Mouse (Mus musculus) Patski (cell line): ENCODE data around the gene Uba5. TPM values are rescaled to one million over a fixed set of nuclear protein-coding genes. Genes with fewer than 3 reads are reported as not detected.

Experiments
- ATAC-seq: fragments of 100-300 bp; one replicate; pipeline ENCODE4 v1.8.0; 2021
- CTCF ChIA-PET: fragments of 350-600 bp; sonication (Branson Sonifier 250); formaldehyde crosslinking; loops from one replicate; lab custom pipeline; 2022; ENCODE audit warnings: inconsistent platforms; lab: Charles Lee
- POLR2A ChIA-PET: fragments of 350-600 bp; sonication (Branson Sonifier 250); formaldehyde crosslinking; loops from one replicate; lab custom pipeline; 2022; ENCODE audit warnings: antibody characterized with exemption, inconsistent platforms; lab: Charles Lee
- DNase-seq: peaks from one replicate; pipeline ENCODE4 v3.0.0-alpha.2; 2011; ENCODE audit warnings: low read depth, low spot score
- H3K27me3 ChIP-seq: fragments of 371-371 bp; one replicate; pipeline ENCODE4 v1.5.1; 2021
- CTCF ChIP-seq: fragments of 100-300 bp; IDR thresholded peaks from one replicate; pipeline ENCODE4 v1.5.1; 2021
- in situ Hi-C: fragments of 300-500 bp; cut with MboI; formaldehyde crosslinking; loops from 3 replicates; pipeline ENCODE4 v1.11.1; 2018; ENCODE audit warnings: low pct_unique_long_range_greater_than_20kb, mixed read lengths
- polyA plus RNA-seq: library from polyadenylated mRNA; unstranded; gene quantifications from one replicate; pipeline ENCODE4 v1.2.3, GENCODE M21; 2021

The Uba5 gene
- polyA plus RNA-seq, 1 experiment from 2014 or later = 42.2 TPM

- in situ Hi-C loops = no loop called here
- H3K27me3 ChIP-seq = no peaks in the 10 kb centered on the region
- ATAC-seq (no peak), DNase-seq (no peak)
- no peak for TF ChIP-seq CTCF
- POLR2A ChIA-PET = no interaction called here
- CTCF ChIA-PET = interaction anchor here (1.3 kb wide), 1 partner anchor 16 kb away, joined by 3 read pairs; no protein-coding TSS in a partner anchor
Measured at GRCm38 (mm10) chr9:104099060-104099459, 36.1 kb upstream of the Uba5 start.

DNA sequence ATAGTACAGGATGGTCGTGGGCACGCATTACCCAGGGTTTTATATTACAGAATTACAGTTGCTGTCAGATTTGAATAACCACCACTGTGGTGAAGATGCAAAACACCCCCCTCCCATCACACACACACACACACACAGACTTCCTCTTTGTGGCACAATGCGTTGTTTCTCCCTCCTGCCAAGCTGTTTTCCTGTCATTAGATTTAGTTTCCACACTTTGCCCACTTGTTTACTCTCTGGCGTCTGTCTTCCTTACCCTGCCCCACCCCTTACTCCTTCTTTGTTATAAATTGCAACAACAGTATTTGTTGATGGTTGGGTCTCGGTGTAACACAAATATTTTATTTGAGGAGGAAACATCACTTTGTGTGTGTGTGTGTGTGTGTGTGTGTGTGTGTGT lies 35.3 kb upstream of the Uba5 start:
- POLR2A ChIA-PET = no interaction called here
- H3K27me3 ChIP-seq = no peaks in the 10 kb centered on the region
- no peak for TF ChIP-seq CTCF
- CTCF ChIA-PET = no interaction called here
- ATAC-seq (no peak), DNase-seq (no peak)
- in situ Hi-C loops = no loop called here

DNA sequence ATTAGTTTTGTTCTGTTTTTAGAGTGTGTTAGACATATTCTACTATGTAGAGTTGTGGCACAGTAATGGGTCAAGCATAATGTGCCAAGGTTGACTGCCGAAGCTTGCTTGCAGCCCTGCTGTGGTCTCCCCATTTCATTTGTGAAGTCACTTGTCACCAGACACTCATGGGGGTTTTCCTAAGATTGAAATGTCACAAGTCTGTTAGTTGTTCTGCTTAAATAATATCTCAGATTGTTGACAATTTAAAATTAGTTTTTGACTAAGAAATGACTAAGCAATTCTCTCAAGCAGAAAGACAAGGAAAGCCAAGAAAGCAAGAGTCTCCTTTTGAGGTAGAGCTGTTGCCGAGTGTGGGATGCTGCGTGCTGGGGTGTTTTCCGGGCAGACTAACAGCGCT lies 30.0 kb upstream of the Uba5 start:
- TF ChIP-seq CTCF = no peak
- no peaks in the 10 kb centered on the region for H3K27me3 ChIP-seq
- POLR2A ChIA-PET = no interaction called here
- CTCF ChIA-PET = interaction anchor here (0.6 to 1.3 kb wide), 5 partner anchors 9 to 58 kb away, joined by 3 read pairs; no protein-coding TSS in a partner anchor
- DNase-seq (no peak), ATAC-seq (no peak)
- in situ Hi-C loops = no loop called here

DNA sequence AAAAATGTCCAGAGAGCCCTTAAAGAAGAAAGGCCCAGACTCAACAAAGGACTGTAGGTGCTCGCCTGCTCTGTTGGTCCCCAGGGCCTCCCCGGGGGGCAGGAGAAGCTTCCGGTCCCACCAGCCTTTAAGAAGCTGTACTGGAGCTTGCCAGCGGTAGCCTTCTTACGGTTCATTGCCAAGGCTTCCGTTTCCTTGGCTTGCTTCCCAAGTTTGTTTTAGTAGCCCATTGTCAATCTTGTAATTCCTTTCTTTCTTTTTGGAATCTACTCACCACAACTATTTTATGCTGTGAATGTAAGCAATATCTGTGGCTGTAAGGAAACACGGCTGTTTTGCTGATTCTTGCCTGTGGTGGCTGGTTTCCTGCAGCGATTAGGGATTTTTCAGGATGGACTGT lies 25.6 kb upstream of the Uba5 start:
- H3K27me3 ChIP-seq = no peaks in the 10 kb centered on the region
- CTCF ChIA-PET = interaction anchor here (1.3 kb wide), 1 partner anchor 13 kb away, joined by 8 read pairs; no protein-coding TSS in a partner anchor
- ATAC-seq (peak; percentile 54), DNase-seq (no peak)
- in situ Hi-C loops = no loop called here
- POLR2A ChIA-PET = interaction anchor here (0.7 to 1.3 kb wide), 3 partner anchors 11 to 41 kb away, joined by 3 to 6 read pairs (median 3); no protein-coding TSS in a partner anchor
- TF ChIP-seq CTCF = no peak

DNA sequence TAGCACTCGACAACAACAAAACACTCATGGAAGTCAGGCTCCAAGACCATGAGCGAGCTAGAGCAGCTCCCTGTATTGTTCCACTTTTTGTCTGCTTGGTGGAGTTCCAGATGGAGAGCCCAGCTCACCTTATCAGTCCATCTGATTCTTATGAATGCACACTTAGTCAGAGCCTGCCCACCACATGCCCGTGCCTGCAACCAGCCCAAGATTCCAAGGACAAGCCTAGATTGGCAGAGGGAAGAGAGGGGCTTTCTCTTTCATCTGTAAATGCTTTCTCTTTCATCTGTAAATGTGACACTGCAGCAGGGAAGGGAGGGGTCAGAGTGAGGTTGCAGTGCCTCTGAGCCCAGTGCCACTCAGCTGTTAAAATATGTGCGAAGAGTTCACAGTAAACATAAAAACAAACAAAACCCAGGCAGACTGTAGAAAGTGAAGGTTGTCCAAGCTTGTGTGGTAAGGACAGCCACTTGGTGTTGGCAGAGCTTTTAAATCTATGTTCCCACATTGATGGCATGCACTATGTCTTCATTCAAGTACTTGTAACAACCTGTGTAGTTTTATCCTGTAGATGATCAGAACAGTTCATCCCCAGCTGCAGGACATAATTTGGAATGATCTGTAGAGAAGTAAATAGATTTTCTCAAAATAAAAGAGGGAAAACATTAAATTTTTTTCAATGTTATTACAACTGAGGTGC lies 22.9 kb upstream of the Uba5 start:
- in situ Hi-C loops = no loop called here
- H3K27me3 ChIP-seq = no peaks in the 10 kb centered on the region
- ATAC-seq (no peak), DNase-seq (no peak)
- CTCF ChIA-PET = interaction anchor here (1.3 to 1.6 kb wide), 2 partner anchors 9 to 23 kb away, joined by 3 to 5 read pairs; no protein-coding TSS in a partner anchor
- POLR2A ChIA-PET = no interaction called here
- TF ChIP-seq CTCF = no peak

DNA sequence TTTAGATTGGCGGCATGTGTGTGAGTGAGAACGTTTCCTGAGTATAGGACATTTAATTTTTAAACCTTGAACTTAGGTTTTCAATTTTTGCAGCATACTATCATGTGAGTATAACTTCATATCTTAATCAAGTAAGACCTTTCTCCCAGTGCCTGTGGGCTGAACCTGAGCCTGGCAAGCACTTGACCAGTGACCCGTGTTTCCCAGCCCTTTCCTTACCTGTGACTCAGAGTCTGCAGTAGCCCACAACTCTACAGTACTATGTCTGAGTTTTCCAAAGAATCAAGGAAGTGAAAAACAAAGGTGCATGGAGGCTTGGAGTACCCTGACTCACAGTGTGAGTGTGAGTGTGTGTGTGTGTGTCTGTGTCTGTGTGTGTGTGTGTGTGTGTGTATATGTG lies 17.1 kb upstream of the Uba5 start:
- no peaks in the 10 kb centered on the region for H3K27me3 ChIP-seq
- ChIA-PET POLR2A (no interaction called here), CTCF (no interaction called here)
- no peak for TF ChIP-seq CTCF
- no peak for ATAC-seq
- no peak for DNase-seq
- in situ Hi-C loops = no loop called here

GRCm38 (mm10) chr9:104079379-104079778 lies 16.4 kb upstream of the Uba5 start:
- in situ Hi-C loops = loop anchor here (5.0 to 10.0 kb wide), 2 partner anchors 125 to 223 kb away; no protein-coding TSS in a partner anchor
- ChIA-PET POLR2A (no interaction called here), CTCF (no interaction called here)
- DNase-seq (no peak), ATAC-seq (no peak)
- no peaks in the 10 kb centered on the region for H3K27me3 ChIP-seq
- peak; percentile 57 for TF ChIP-seq CTCF

DNA sequence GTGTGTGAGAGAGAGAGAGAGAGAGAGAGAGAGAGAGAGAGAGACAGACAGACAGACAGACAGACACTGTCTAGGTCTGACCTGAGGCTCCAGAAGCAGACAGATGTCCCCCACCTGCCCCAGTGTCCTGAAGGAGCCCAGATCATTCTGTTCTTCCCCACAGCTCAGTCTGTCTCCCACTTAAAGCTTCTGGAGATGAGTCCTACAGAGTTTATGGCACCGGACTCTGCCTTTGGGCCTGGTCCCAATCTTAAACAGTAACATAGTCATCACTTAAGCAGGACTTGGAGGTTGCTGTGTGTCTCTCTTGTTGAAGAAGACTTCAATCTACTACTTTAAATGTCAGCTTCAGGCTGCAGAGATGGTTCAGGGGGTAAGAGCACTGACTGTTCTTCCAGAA lies 15.8 kb upstream of the Uba5 start:
- ChIA-PET POLR2A (no interaction called here), CTCF (no interaction called here)
- in situ Hi-C loops = loop anchor here (5.0 to 10.0 kb wide), 2 partner anchors 126 to 224 kb away; no protein-coding TSS in a partner anchor
- no peaks in the 10 kb centered on the region for H3K27me3 ChIP-seq
- DNase-seq = no peak
- TF ChIP-seq CTCF = no peak
- no peak for ATAC-seq

DNA sequence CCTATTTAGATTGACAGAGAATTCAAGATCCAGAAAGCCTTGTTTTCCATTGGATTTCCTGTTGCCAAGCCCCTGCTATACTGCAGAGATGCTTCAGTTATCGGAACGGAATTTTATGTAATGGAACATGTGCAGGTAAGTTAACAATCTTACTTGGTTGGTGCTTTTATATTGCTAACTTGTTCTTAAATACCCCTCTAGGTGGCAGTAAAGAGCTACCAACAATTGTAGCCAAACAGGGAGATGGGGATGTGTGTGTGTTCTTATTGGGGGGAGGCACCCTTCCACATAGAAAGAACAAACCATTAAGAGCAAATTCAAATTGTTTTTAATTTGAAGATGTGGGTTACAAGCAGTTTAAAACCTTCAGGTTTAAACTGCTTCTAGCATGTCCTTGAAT lies 12.9 kb upstream of the Uba5 start:
- H3K27me3 ChIP-seq = no peaks in the 10 kb centered on the region
- DNase-seq (no peak), ATAC-seq (no peak)
- CTCF ChIA-PET = interaction anchor here (0.9 to 1.9 kb wide), 9 partner anchors 10 to 80 kb away, joined by 3 to 8 read pairs (median 3); partner anchors contain the start of genes Acad11 and Uba5
- in situ Hi-C loops = loop anchor here (5.0 to 10.0 kb wide), 2 partner anchors 129 to 226 kb away; no protein-coding TSS in a partner anchor
- peak; percentile 62 for TF ChIP-seq CTCF
- POLR2A ChIA-PET = no interaction called here

DNA sequence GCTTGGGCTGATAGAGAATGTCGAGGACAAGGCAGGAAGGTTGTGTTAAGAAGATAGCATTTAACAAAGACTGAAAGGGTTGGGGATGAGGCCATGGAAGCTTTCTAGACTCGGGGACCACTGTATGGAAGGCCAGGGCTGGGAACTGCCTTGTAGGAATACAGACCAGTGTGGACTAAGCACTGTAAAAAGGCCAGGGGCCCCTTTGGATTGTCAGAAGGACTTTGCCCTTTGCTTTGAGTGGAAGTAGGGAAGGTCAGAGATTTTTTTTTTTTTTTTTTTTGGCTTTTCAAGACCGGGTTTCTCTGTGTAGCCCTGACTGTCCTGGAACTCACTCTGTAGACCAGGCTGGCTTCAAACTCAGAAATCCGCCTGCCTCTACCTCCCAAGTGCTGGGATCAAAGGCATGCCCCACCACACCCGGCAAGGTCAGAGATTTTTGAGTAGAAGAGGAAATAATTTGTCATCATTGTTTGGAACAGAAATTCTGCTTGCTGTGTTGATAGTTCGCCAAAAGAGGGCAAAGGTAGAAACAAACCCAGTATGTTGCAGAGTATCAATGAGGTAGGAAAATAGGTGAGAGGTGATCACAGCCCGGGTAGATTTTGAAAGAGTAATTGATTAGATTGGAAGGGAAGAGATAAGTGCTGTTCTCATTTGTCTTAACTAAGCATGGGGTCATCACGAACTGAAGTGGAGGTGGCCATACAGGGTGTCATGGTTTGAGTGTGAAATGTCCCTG lies 8.1 kb upstream of the Uba5 start:
- ATAC-seq (no peak), DNase-seq (no peak)
- H3K27me3 ChIP-seq = no peaks in the 10 kb centered on the region
- in situ Hi-C loops = loop anchor here (10.0 kb wide), 1 partner anchor 134 kb away; no protein-coding TSS in a partner anchor
- TF ChIP-seq CTCF = no peak
- ChIA-PET CTCF (no interaction called here), POLR2A (no interaction called here)

DNA sequence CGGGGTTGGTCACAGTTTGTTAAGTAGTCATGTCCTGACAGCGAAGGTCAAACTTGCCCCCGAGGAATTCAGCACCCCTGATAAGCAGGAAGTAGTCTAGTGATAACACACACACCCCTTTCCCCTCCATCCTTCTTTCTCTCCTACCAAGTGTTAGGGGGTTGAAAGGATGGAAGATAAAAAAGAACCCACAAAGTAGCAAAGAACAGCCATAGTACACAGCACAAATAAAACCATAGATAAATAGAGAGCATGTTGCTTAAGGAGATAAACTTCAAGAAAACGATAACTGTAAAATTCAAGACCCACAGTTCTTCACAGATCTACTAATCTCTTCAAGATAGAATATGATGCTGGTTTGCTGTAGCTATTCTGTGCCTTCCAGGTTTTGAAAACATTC lies 7.3 kb upstream of the Uba5 start:
- POLR2A ChIA-PET = no interaction called here
- CTCF ChIA-PET = no interaction called here
- ATAC-seq (no peak), DNase-seq (no peak)
- H3K27me3 ChIP-seq = no peaks in the 10 kb centered on the region
- in situ Hi-C loops = loop anchor here (10.0 kb wide), 1 partner anchor 135 kb away; no protein-coding TSS in a partner anchor
- no peak for TF ChIP-seq CTCF
